Mouse (Mus musculus): ENCODE data around the gene Capza2. TPM values are rescaled to one million over a fixed set of nuclear protein-coding genes. Genes with fewer than 3 reads are reported as not detected.

Capza2 gene
- polyA plus RNA-seq, 1 experiment from 2014 or later = 223 TPM

DNA sequence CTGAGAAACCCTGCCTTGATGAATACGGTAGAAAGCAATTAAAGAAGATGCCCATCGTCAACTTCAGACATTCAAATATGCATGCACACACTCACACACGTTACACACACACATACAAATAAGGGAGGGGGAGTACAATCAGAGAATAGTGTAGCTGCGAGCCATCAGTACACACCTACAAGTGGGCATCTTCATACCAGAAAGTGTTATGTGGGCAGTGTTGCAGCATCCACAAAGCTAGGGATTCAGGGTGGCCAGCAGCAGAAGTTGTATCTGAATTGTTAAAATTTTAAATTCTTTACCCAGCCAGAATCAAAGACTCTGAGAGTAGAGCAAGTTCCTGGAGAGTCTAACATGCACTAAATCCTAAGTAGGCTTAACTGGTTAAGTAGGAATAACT is 15.2 kb upstream of the Capza2 start:
- Histone ChIP-seq H3K27me3 (replicated peaks) (no peaks in the 10 kb centered on the region), H3K9ac (no peak overlapping the region), H3K9me3 (replicated peaks) (0 out of 2 replicates have a peak, but pooled peaks cover 3% of the 10 kb centered on the region), H3K4me2 (no peak overlapping the region), H3K27ac (ENCODE audit: poor library complexity, severe bottlenecking) (no peak overlapping the region), H3K4me1 (replicated peaks) (no peaks in the 10 kb centered on the region), H3K4me3 (no peak overlapping the region), H3K36me3 (no peaks in the 10 kb centered on the region)
- 76% methylated on average over 4 of the region's 4 CpGs for WGBS
- ATAC-seq (ENCODE audit: insufficient number of reproducible peaks, low FRiP score) = no peak

- WGBS = 43% methylated on average over 3 of the region's 3 CpGs
- Histone ChIP-seq H3K27ac (ENCODE audit: poor library complexity, severe bottlenecking) (no peak overlapping the region), H3K27me3 (replicated peaks) (no peaks in the 10 kb centered on the region), H3K4me3 (no peak overlapping the region), H3K9me3 (replicated peaks) (0 out of 2 replicates have a peak, but pooled peaks cover 3% of the 10 kb centered on the region), H3K36me3 (no peaks in the 10 kb centered on the region), H3K4me2 (no peak overlapping the region), H3K4me1 (replicated peaks) (no peaks in the 10 kb centered on the region), H3K9ac (no peak overlapping the region)
- no peak for ATAC-seq (ENCODE audit: insufficient number of reproducible peaks, low FRiP score)
Measured at GRCm38 (mm10) chr6:17621436-17621835, 14.6 kb upstream of the Capza2 start.

DNA sequence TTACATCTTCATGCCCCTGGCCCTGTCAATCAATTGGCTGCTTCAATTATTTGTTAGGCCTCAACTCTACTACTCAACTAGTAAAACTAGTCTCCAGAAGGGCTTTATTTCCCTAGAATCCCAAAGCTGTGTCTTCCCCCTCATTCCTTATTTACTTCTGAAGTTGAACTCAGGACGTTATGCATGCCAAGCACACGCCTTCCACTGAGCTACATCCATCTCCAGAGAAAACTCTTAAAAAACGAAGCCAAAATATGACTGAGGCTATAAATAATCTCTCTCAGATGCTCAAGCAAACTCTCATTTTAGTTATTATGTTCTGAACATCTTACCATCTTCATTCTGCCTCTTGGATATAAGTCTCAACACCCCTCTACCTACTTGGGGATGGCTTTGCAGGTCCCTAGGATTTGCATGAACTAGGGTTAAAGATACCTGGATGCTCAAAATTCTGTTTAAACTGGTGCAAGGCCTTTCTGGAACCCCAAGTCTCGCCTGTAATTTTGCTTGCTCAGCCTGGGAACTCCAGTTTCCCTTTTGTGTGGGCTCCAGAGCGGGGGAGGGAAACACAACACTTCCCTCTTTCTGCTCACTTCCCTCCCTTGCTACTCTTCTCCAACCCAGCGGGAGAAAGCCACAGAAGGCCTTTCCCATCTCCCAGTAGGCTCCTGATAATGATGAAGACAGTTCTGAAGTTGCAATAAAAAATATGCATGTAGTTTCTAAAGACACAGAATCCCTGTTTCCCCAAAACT is 7.2 kb upstream of the Capza2 start:
- Histone ChIP-seq H3K9ac (no peak overlapping the region), H3K36me3 (no peaks in the 10 kb centered on the region), H3K27me3 (replicated peaks) (no peaks in the 10 kb centered on the region), H3K9me3 (replicated peaks) (no peaks in the 10 kb centered on the region), H3K4me1 (replicated peaks) (no peaks in the 10 kb centered on the region), H3K4me2 (no peak overlapping the region), H3K4me3 (no peak overlapping the region), H3K27ac (ENCODE audit: poor library complexity, severe bottlenecking) (no peak overlapping the region)
- ATAC-seq (ENCODE audit: insufficient number of reproducible peaks, low FRiP score) = no peak
- WGBS = 66% methylated on average over 6 of the region's 6 CpGs

- Histone ChIP-seq H3K36me3 (no peaks in the 10 kb centered on the region), H3K4me1 (replicated peaks) (no peaks in the 10 kb centered on the region), H3K4me2 (no peak overlapping the region), H3K9me3 (replicated peaks) (no peaks in the 10 kb centered on the region), H3K27ac (ENCODE audit: poor library complexity, severe bottlenecking) (no peak overlapping the region), H3K4me3 (no peak overlapping the region), H3K27me3 (replicated peaks) (no peaks in the 10 kb centered on the region), H3K9ac (no peak overlapping the region)
- ATAC-seq (ENCODE audit: insufficient number of reproducible peaks, low FRiP score) = no peak
- WGBS = 72% methylated on average over 5 of the region's 5 CpGs
Measured at GRCm38 (mm10) chr6:17629756-17630155, 6.3 kb upstream of the Capza2 start.

DNA sequence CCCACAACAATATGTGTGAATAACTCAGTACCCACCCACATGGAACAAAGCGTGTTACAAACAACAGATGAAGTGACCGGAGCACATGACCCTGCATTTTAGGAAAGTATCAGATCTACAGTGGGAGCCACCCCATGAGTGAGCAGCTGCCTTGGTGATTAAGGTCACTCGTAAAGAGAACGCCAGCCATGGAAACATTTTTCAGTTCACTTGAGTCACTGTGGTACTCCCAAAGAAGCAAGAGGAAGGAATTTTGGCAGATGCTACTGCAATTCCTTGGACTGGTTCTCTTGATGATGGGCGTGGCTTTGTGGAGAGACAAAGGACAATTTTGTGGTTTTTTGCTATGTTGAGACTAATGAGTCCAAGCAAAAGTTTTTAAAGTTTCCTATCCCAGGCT is 4.4 kb upstream of the Capza2 start:
- H3K36me3 ChIP-seq = no peaks in the 10 kb centered on the region
- no peaks in the 10 kb centered on the region for H3K9me3 ChIP-seq (replicated peaks)
- no peak for ATAC-seq (ENCODE audit: insufficient number of reproducible peaks, low FRiP score)
- peaks cover 7% of the 10 kb centered on the region; the same call in 1 of the 2 replicates for H3K4me1 ChIP-seq (replicated peaks)
- no peak overlapping the region for H3K4me2 ChIP-seq
- H3K27me3 ChIP-seq (replicated peaks) = no peaks in the 10 kb centered on the region
- WGBS = 72% methylated on average over 5 of the region's 5 CpGs
- H3K9ac ChIP-seq = no peak overlapping the region
- no peak overlapping the region for H3K27ac ChIP-seq (ENCODE audit: poor library complexity, severe bottlenecking)
- H3K4me3 ChIP-seq = no peak overlapping the region

DNA sequence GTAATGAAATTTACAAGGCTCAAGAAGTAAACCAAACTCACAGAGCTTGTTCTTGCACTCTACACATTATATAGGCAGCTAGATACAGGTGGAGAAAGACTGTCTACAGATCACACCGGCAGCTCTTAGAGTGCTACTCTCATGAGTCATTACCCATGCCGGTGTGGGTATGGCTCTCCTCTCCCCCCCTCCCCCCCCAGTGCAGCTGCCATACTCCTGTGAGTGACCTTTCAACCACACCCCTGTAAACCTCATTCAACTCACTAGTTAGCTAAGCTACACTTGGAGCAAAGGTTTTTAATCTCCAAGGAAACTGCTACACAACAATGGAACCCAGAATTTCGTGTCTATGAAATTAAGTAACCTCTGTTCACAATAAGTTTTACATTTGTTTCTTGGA is 2.2 kb upstream of the Capza2 start:
- Histone ChIP-seq H3K27me3 (replicated peaks) (no peaks in the 10 kb centered on the region), H3K36me3 (no peaks in the 10 kb centered on the region), H3K9me3 (replicated peaks) (no peaks in the 10 kb centered on the region), H3K4me1 (replicated peaks) (peaks cover 9% of the 10 kb centered on the region; the same call in 1 of the 2 replicates), H3K9ac (no peak overlapping the region), H3K27ac (ENCODE audit: poor library complexity, severe bottlenecking) (no peak overlapping the region), H3K4me3 (no peak overlapping the region), H3K4me2 (no peak overlapping the region)
- ATAC-seq (ENCODE audit: insufficient number of reproducible peaks, low FRiP score) = no peak
- WGBS = 53% methylated on average over 3 of the region's 3 CpGs

- Histone ChIP-seq H3K4me2 (no peak overlapping the region), H3K9me3 (replicated peaks) (no peaks in the 10 kb centered on the region), H3K4me1 (replicated peaks) (peaks cover 13% of the 10 kb centered on the region), H3K9ac (no peak overlapping the region), H3K27me3 (replicated peaks) (no peaks in the 10 kb centered on the region), H3K4me3 (no peak overlapping the region), H3K36me3 (no peaks in the 10 kb centered on the region), H3K27ac (ENCODE audit: poor library complexity, severe bottlenecking) (no peak overlapping the region)
- ATAC-seq (ENCODE audit: insufficient number of reproducible peaks, low FRiP score) = no peak
- WGBS = 77% methylated on average over 3 of the region's 3 CpGs
Measured at GRCm38 (mm10) chr6:17634992-17635391, 1.0 kb upstream of the Capza2 start.

- peaks cover 4% of the 10 kb centered on the region for H3K36me3 ChIP-seq
- H3K4me1 ChIP-seq (replicated peaks) = peaks cover 15% of the 10 kb centered on the region
- no peaks in the 10 kb centered on the region for H3K9me3 ChIP-seq (replicated peaks)
- H3K27ac ChIP-seq (ENCODE audit: poor library complexity, severe bottlenecking) = peak overlapping the region; percentile 100
- WGBS = under 1% methylated on average over 37 of the region's 45 CpGs
- no peaks in the 10 kb centered on the region for H3K27me3 ChIP-seq (replicated peaks)
- H3K9ac ChIP-seq = peak overlapping the region; percentile 99
- peak overlapping the region; percentile 99 for H3K4me3 ChIP-seq
- peak overlapping the region; percentile 76 for H3K4me2 ChIP-seq
- ATAC-seq (ENCODE audit: insufficient number of reproducible peaks, low FRiP score) = peak; percentile 97
Measured at GRCm38 (mm10) chr6:17636764-17637170, 733 bp downstream of the Capza2 start.

GRCm38 (mm10) chr6:17637205-17638203 is 1.5 kb downstream of the Capza2 start:
- under 1% methylated on average over 57 of the region's 62 CpGs for WGBS
- Histone ChIP-seq H3K4me1 (replicated peaks) (peaks cover 17% of the 10 kb centered on the region), H3K9me3 (replicated peaks) (no peaks in the 10 kb centered on the region), H3K9ac (peak overlapping the region; percentile 99), H3K27ac (ENCODE audit: poor library complexity, severe bottlenecking) (peak overlapping the region; percentile 100), H3K4me3 (peak overlapping the region; percentile 99), H3K36me3 (peaks cover 4% of the 10 kb centered on the region), H3K27me3 (replicated peaks) (no peaks in the 10 kb centered on the region), H3K4me2 (peak overlapping the region; percentile 76)
- ATAC-seq (ENCODE audit: insufficient number of reproducible peaks, low FRiP score) = peak; percentile 87

- H3K27me3 ChIP-seq (replicated peaks) = no peaks in the 10 kb centered on the region
- H3K9me3 ChIP-seq (replicated peaks) = no peaks in the 10 kb centered on the region
- 84% methylated on average over 9 of the region's 9 CpGs for WGBS
- H3K4me2 ChIP-seq = no peak overlapping the region
- peaks cover 4% of the 10 kb centered on the region for H3K36me3 ChIP-seq
- H3K27ac ChIP-seq (ENCODE audit: poor library complexity, severe bottlenecking) = no peak overlapping the region
- H3K4me3 ChIP-seq = no peak overlapping the region
- no peak overlapping the region for H3K9ac ChIP-seq
- H3K4me1 ChIP-seq (replicated peaks) = peaks cover 32% of the 10 kb centered on the region
- no peak for ATAC-seq (ENCODE audit: insufficient number of reproducible peaks, low FRiP score)
Measured at GRCm38 (mm10) chr6:17640031-17640430, 4.0 kb downstream of the Capza2 start.

GRCm38 (mm10) chr6:17642739-17643138 is 6.7 kb downstream of the Capza2 start:
- no peaks in the 10 kb centered on the region for H3K27me3 ChIP-seq (replicated peaks)
- WGBS = 41% methylated on average over 3 of the region's 3 CpGs
- H3K27ac ChIP-seq (ENCODE audit: poor library complexity, severe bottlenecking) = no peak overlapping the region
- no peaks in the 10 kb centered on the region for H3K9me3 ChIP-seq (replicated peaks)
- no peak overlapping the region for H3K4me2 ChIP-seq
- H3K36me3 ChIP-seq = peaks cover 4% of the 10 kb centered on the region
- ATAC-seq (ENCODE audit: insufficient number of reproducible peaks, low FRiP score) = no peak
- H3K4me3 ChIP-seq = no peak overlapping the region
- H3K4me1 ChIP-seq (replicated peaks) = peaks cover 39% of the 10 kb centered on the region
- no peak overlapping the region for H3K9ac ChIP-seq

Measured in heart, embryonic 12.5 days (tissue).